Mouse (Mus musculus) kidney, embryonic 15.5 days (tissue): ENCODE results near the gene Tapt1. TPM values are rescaled to one million over a fixed set of nuclear protein-coding genes. Genes with fewer than 3 reads are reported as not detected.
A peak's percentile ranks its signal among the peaks of the same experiment; 100 is the strongest.

ENCODE experiments used
- ATAC-seq: fragments of 200-750 bp; cut with Nextera tagmentation; replicated peaks from 2 replicates; pipeline ENCODE4 v1.8.0; 2017; ENCODE audit warnings: moderate TSS enrichment; ENCODE audit not compliant: low FRiP score
- H3K27ac ChIP-seq: fragments of 300-500 bp; sonication (generic); 2 replicates; pipeline ENCODE4 v1.5.1; 2015; ENCODE audit warnings: mild to moderate bottlenecking, inconsistent platforms
- H3K27me3 ChIP-seq: fragments of 300-500 bp; sonication (generic); 2 replicates; pipeline ENCODE4 v1.6.1; 2015; ENCODE audit warnings: inconsistent platforms
- H3K36me3 ChIP-seq: fragments of 300-500 bp; sonication (generic); 2 replicates; pipeline ENCODE4 v1.6.1; 2015; ENCODE audit warnings: inconsistent platforms
- H3K4me1 ChIP-seq: fragments of 300-500 bp; sonication (generic); 2 replicates; pipeline ENCODE4 v1.6.1; 2015; ENCODE audit warnings: inconsistent platforms
- H3K4me2 ChIP-seq: fragments of 300-500 bp; sonication (generic); 2 replicates; pipeline ENCODE4 v1.6.1; 2015; ENCODE audit warnings: moderate library complexity, mild to moderate bottlenecking, inconsistent platforms
- H3K4me3 ChIP-seq: fragments of 300-500 bp; sonication (generic); replicated peaks from 2 replicates; pipeline ENCODE4 v1.5.1; 2015; ENCODE audit warnings: mild to moderate bottlenecking, inconsistent platforms
- H3K9ac ChIP-seq: fragments of 300-500 bp; sonication (generic); 2 replicates; pipeline ENCODE4 v1.6.1; 2015; ENCODE audit warnings: mild to moderate bottlenecking, inconsistent platforms
- H3K9me3 ChIP-seq: fragments of 300-500 bp; sonication (generic); replicated peaks from 2 replicates; pipeline ENCODE4 v1.6.1; 2016; ENCODE audit warnings: inconsistent platforms
- WGBS: fragments of 180-500 bp; shearing (Covaris S2); methylation state at CpG from one replicate; pipeline ENCODE4 v1.1.7; 2015; ENCODE audit warnings: mixed read lengths; 5-methylcytosine and 5-hydroxymethylcytosine counted together
- polyA plus RNA-seq: library from polyadenylated mRNA; unstranded; fragments of >200 nt; fragmentation: Nextera tagmentation; extraction: Ambion mirVana; gene quantifications from 2 replicates; pipeline ENCODE4 v1.2.1, GENCODE M21; 2015

The Tapt1 gene
- polyA plus RNA-seq, 1 experiment from 2014 or later, result 28.5 TPM

DNA sequence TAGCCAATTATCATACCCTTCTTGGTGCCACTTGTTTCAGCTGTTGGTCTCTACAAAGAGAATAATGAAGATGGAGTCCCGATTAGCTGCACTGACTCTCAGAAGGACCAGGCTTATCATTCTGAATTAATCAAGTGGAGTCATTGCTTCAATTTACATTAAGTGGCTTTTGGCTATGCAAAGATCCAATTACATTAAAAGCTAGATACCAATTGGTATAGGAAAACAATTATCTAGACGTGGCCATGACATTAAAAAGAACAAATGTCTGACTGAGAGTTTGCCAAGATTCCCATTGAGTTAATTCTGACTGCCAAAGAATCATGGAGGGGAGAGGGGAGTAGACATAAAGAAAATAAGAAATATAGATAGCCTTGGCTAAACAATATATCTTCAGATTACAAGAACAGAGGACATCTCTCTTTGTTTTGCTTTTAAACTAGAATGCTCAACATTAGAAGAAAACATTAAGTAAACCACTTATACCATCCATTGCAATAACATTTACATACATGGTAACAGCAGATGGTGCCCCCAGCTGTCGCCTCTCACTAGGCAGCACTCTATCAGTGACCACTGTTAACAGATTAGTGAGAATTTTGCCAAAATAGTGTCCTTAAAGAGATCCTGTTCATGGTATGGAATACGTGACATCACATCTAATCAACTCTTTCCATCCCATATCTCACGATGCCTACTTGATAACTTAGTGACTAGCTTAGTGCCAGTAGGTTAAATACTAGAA lies 24.0 kb upstream of the Tapt1 start:
- no peaks in the 10 kb centered on the region for H3K36me3 ChIP-seq
- no peak overlapping the region for H3K9ac ChIP-seq
- WGBS, result 88% methylated on average over 5 of the region's 5 CpGs
- H3K27ac ChIP-seq, result no peak overlapping the region
- H3K4me1 ChIP-seq, result peaks cover 10% of the 10 kb centered on the region
- no peak for ATAC-seq
- no peaks in the 10 kb centered on the region for H3K9me3 ChIP-seq
- H3K4me2 ChIP-seq, result no peak overlapping the region
- no peaks in the 10 kb centered on the region for H3K27me3 ChIP-seq
- no peak overlapping the region for H3K4me3 ChIP-seq

DNA sequence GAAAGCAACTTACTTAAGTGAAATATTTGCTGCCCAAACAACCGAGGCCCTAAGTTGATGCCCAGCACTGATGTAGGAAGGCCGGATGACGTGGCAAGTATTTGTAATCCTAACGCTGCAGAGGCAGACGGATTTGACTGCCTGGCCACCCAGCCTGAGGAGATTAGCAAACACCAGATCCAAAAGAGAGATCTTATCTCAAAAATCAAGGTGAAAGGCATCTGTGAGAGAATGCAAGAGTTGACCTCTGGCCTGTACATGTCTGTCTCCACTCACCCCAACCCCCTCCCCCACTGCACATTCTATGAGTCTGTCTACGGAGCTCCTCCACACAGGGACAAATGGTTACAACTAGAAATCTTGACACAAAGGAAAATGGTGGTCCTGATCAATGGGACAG lies 22.9 kb upstream of the Tapt1 start:
- Histone ChIP-seq H3K4me1 (peaks cover 10% of the 10 kb centered on the region), H3K4me2 (no peak overlapping the region)
- WGBS, result 75% methylated on average over 6 of the region's 6 CpGs

DNA sequence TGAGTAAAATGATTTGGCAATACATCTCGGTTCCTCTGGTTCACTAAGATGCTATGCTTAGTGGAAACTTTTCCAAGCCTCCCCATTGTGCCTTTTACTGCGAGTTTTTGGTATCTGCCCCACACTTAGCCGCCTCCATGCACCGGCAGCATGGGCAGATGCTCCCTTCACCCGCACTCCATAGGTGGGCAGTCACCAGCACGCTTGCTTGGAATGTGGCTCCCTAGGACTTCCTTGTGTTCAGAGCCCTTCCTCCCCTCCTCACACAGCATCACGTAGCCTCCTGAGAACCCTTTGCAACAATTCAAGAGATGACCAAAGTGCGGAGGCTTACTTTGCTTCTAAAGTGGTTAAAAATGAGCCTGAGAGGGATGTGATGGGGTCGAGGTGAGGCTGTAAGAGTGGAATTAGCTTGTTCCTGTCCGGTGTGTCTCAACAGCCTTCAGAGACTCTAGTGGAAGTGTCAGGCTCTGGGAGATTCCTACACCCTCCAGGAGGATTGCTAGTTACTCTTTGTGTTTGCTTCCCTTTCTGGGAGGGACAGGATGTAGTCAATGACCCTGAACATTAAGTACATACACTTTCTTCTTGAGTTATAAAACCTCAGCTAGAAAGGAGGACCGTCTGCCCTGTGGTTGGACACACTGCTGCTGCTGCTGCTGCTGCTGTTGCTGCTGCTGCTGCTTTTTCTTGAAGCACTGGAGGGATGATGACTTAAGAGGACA lies 20.2 kb upstream of the Tapt1 start:
- Histone ChIP-seq H3K4me2 (peak overlapping the region; percentile 33), H3K36me3 (no peaks in the 10 kb centered on the region), H3K27ac (peak overlapping the region; percentile 75), H3K27me3 (no peaks in the 10 kb centered on the region), H3K9me3 (no peaks in the 10 kb centered on the region), H3K4me3 (no peak overlapping the region), H3K9ac (no peak overlapping the region), H3K4me1 (peaks cover 10% of the 10 kb centered on the region)
- WGBS, result 13% methylated on average over 11 of the region's 11 CpGs
- ATAC-seq, result peak; percentile 81

More for the DNA sequence above, 22.9 kb upstream of the Tapt1 start:
- no peak overlapping the region for H3K9ac ChIP-seq
- no peak for ATAC-seq
- H3K27ac ChIP-seq, result no peak overlapping the region
- H3K9me3 ChIP-seq, result no peaks in the 10 kb centered on the region
- H3K27me3 ChIP-seq, result no peaks in the 10 kb centered on the region
- no peak overlapping the region for H3K4me3 ChIP-seq
- H3K36me3 ChIP-seq, result no peaks in the 10 kb centered on the region

DNA sequence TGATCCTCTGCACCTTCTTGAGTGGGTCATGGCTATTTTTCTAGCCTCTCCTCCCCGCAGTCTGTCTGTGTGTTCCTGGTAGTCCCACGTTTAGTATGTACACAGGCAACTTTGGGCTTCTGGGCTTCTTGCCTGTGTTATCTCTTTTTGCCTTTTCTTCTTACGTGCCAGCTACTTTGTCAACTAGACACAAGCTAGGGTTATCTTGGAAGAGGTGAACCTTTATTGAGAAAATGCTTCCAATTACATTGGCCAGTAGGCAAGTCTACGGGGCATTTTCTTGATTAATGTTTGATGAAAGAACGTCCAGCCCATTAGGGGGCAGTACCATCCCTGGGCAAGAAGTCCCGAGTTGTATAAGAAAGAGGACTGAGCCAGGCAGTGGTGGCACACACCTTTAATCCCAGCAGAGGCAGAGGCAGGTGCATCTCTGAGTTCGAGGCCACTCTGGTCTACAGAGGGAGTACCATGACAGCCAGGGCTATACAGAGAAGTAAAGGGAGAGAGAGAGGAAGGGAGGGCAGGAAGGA lies 18.5 kb upstream of the Tapt1 start:
- no peak overlapping the region for H3K4me2 ChIP-seq
- H3K27me3 ChIP-seq, result no peaks in the 10 kb centered on the region
- no peaks in the 10 kb centered on the region for H3K9me3 ChIP-seq
- H3K4me1 ChIP-seq, result peaks cover 10% of the 10 kb centered on the region
- H3K4me3 ChIP-seq, result no peak overlapping the region
- 76% methylated on average over 7 of the region's 7 CpGs for WGBS
- H3K36me3 ChIP-seq, result no peaks in the 10 kb centered on the region
- no peak for ATAC-seq
- no peak overlapping the region for H3K9ac ChIP-seq
- no peak overlapping the region for H3K27ac ChIP-seq

DNA sequence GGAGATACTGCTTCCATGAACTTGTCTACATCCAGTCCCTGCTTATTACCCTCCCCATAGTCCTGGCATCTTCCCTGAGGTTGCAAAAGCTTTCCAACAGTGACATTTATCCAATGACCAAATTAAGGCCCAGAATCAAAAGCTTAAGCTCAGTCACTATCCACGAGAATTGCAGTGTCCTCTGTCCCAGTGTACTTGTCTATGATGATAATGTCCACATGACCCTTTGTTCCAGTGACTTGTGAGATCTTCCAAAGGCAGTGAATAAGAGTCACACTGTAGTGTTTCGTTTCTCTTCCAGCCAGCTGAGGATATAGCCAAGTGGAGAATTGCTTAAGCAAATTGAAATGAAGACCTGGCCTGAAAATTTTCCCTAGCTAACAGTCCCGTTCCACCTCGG lies 16.4 kb upstream of the Tapt1 start:
- H3K27ac ChIP-seq, result no peak overlapping the region
- no peaks in the 10 kb centered on the region for H3K36me3 ChIP-seq
- WGBS, result 86% methylated on average over 4 of the region's 4 CpGs
- H3K27me3 ChIP-seq, result no peaks in the 10 kb centered on the region
- H3K9ac ChIP-seq, result no peak overlapping the region
- H3K4me3 ChIP-seq, result no peak overlapping the region
- ATAC-seq, result no peak
- no peaks in the 10 kb centered on the region for H3K9me3 ChIP-seq
- peaks cover 10% of the 10 kb centered on the region for H3K4me1 ChIP-seq
- H3K4me2 ChIP-seq, result no peak overlapping the region

DNA sequence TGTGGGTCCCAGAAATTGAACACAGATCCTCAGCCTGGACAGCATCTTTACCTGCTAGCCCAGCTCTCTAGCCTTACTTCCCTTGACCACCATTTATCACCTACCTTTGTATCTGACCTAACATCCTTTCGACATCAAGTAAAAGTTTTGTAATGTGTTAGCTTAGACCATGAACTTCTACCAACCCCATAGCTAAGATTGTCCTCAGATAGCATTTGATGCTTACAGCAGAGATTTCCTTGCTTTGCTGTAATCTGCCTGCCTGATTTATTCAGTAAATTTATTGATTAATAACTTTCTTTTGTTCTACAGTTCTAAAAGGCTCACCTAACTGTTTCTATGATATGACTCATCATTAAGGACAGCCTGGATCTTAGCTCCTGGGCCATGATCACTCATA lies 15.3 kb upstream of the Tapt1 start:
- Histone ChIP-seq H3K36me3 (no peaks in the 10 kb centered on the region), H3K27me3 (no peaks in the 10 kb centered on the region), H3K4me2 (no peak overlapping the region), H3K9ac (no peak overlapping the region), H3K4me3 (no peak overlapping the region), H3K4me1 (peaks cover 7% of the 10 kb centered on the region), H3K27ac (no peak overlapping the region), H3K9me3 (no peaks in the 10 kb centered on the region)
- WGBS, result 92% methylated on average over 1 of the region's 1 CpGs
- ATAC-seq, result no peak

DNA sequence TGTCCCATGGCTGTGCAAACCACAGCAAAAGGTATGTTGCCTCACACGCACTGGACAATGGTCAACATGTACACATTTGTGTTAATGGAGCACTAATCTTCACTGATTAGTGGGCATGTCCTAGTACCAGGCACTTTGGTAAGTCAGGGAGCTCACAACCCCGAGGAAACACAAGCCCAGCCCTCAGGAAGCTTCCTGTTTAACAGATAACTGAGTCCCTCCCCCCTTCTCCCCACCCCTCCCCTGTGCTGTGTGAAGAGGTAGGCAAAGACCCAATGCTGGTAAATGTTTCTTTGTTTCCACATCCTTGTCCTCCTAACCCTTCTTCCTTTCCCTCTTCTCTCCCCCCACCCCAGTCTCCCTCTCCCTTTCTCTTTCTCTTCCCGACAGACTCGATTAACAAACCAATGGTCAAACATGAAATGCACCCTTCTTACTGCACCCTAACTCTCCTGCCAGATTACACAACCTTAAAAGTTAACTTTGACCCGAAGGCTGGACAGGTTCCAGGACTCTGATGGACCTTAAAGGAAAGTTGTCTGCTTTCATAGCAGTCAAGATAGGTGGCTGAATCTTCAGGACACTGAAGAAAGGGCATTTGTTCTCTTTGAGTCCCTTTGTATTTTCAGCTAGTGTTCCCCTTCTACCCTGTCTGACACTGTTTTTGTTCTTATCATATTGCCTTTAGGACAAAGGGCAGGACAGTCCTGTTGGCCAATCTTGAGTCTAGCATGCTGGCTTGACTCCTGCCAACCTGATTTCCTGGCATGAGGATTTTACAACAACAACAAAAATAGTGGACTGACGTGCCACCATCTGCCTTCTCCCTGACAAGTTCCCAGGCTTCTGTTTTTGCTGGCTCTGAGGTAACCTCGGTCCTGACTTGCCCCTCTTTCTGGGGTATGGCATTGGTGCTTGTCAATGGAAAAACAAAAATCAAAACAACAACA lies 13.0 kb upstream of the Tapt1 start:
- Histone ChIP-seq H3K4me1 (no peaks in the 10 kb centered on the region), H3K27me3 (no peaks in the 10 kb centered on the region), H3K27ac (no peak overlapping the region), H3K4me2 (no peak overlapping the region), H3K9me3 (no peaks in the 10 kb centered on the region), H3K9ac (no peak overlapping the region), H3K4me3 (no peak overlapping the region), H3K36me3 (peaks cover 6% of the 10 kb centered on the region; the same call in 1 of the 2 replicates)
- no peak for ATAC-seq
- WGBS, result 61% methylated on average over 7 of the region's 7 CpGs

DNA sequence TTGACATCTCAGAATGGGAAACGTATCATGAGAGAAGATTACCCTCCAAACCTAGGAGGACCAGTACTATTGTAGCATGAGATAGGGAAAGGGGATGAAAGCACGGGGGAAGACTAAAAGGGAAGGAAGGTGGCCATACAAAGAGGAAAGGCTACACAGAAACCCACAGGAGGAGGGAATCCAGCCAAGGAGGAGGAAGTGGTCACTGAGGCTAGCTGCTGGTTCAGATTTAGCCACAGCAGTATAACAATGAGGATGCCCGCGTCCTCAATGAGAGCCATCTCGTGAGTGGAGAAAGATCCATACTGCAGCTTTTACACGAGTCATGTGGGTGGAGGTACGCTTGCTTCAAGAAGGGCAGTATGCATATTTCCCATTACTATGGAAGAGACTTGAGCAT lies 11.8 kb upstream of the Tapt1 start:
- Histone ChIP-seq H3K4me2 (no peak overlapping the region), H3K4me3 (no peak overlapping the region), H3K9ac (no peak overlapping the region), H3K27me3 (no peaks in the 10 kb centered on the region), H3K9me3 (no peaks in the 10 kb centered on the region), H3K27ac (no peak overlapping the region), H3K4me1 (no peaks in the 10 kb centered on the region), H3K36me3 (peaks cover 6% of the 10 kb centered on the region; the same call in 1 of the 2 replicates)
- WGBS, result 84% methylated on average over 7 of the region's 7 CpGs
- ATAC-seq, result no peak

DNA sequence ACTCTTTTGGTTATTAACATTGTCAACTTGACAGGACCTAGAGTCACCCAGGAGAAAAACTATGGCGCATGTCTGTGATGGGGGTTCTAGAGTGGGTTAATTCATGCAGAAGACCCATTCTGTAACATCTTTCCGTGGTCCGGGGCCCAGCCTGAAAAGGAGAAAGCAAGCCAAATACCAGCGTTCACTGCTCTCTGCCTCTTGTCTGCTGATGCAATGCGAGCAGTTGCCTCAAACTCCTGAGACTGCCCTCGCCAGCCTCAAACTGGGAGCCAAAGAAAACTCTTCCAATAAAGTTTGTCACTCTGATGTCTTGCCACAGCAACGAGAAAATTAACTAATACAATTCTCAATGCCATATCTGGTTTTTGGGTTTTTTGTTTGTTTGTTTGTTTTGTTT lies 8.2 kb upstream of the Tapt1 start:
- no peaks in the 10 kb centered on the region for H3K27me3 ChIP-seq
- no peak for ATAC-seq
- H3K9ac ChIP-seq, result no peak overlapping the region
- no peak overlapping the region for H3K4me3 ChIP-seq
- H3K4me1 ChIP-seq, result no peaks in the 10 kb centered on the region
- peaks cover 6% of the 10 kb centered on the region; the same call in 1 of the 2 replicates for H3K36me3 ChIP-seq
- WGBS, result 95% methylated on average over 7 of the region's 7 CpGs
- no peak overlapping the region for H3K4me2 ChIP-seq
- H3K9me3 ChIP-seq, result no peaks in the 10 kb centered on the region
- H3K27ac ChIP-seq, result no peak overlapping the region

DNA sequence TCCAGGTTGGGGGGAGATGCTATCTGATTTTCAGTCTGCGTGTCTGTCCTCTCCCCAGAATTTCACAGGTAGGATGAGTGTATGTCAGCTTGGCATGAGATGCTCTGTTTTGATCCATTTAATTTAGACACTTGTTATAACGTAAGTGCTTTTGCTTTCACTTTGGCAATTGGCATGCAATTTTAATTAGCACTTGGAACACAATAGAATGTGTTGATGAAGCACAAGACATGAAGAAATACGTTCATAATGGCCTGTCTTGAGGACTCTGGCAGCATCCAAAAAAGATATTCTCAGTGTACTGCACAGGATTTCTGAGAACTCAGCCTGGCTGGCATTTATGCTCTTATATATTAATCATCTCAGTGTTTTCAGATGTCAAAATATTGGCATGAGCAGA lies 7.5 kb upstream of the Tapt1 start:
- Histone ChIP-seq H3K4me2 (no peak overlapping the region), H3K27ac (no peak overlapping the region), H3K27me3 (no peaks in the 10 kb centered on the region), H3K9ac (no peak overlapping the region), H3K4me1 (peaks cover 5% of the 10 kb centered on the region), H3K9me3 (no peaks in the 10 kb centered on the region), H3K36me3 (peaks cover 6% of the 10 kb centered on the region; the same call in 1 of the 2 replicates), H3K4me3 (no peak overlapping the region)
- 92% methylated on average over 3 of the region's 3 CpGs for WGBS
- no peak for ATAC-seq

DNA sequence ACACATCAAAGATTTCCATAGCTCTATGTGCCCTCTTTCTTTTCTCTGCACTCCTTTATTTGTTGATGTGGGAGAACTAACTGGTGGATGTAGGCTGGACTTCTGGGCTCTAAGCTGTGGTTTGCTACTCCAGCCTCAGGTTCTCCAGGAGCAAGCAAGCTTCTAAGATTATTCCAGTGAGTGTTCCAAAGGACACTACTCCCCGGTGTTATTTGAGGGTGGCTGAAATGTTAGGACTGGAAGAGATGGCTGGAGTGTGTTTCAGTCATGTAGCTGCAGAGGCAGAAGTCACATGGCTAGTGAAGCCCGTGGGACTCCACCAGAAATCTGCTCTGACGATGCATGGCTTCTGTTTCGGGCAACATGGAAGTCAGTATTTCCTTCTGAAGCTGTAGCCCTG lies 2.3 kb upstream of the Tapt1 start:
- no peak overlapping the region for H3K27ac ChIP-seq
- peaks cover 38% of the 10 kb centered on the region for H3K4me1 ChIP-seq
- no peak overlapping the region for H3K9ac ChIP-seq
- H3K4me2 ChIP-seq, result 0 out of 2 replicates have a peak overlapping the region, but pooled peaks have one; percentile 1
- H3K36me3 ChIP-seq, result no peaks in the 10 kb centered on the region
- no peak overlapping the region for H3K4me3 ChIP-seq
- H3K9me3 ChIP-seq, result no peaks in the 10 kb centered on the region
- H3K27me3 ChIP-seq, result no peaks in the 10 kb centered on the region
- ATAC-seq, result no peak
- WGBS, result 62% methylated on average over 4 of the region's 4 CpGs
